Mouse (Mus musculus): ENCODE data around the gene Ddn. TPM values are rescaled to one million over a fixed set of nuclear protein-coding genes. Genes with fewer than 3 reads are reported as not detected.

The Ddn gene
- under 1 TPM; 0.10 to 0.30 TPM for total RNA-seq (2021)
- long read RNA-seq, experiment 1: 0 reads
- long read RNA-seq, experiment 2: 0 reads

DNA sequence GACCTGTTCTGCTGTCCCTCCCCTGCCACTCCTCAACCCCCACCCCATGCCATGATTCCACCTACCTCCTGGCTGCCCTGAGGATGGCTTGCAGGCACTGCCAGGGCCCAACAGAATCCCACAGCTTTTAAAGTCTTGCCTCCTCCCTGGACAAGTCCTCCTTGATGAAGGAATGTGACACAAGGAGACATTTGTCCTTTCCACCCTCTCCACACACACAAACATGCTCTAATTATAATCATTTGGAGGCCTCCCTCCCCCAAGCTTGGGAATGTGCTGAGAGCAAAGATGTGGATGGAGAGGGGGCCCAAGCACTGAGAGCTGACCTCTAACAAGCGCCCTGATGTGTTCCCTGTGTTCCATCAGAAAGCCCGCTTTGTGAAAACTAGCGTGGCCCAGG lies at the start of gene Ddn:
Ddn (minus strand) TSS at position 101 of the 400 bp plus-strand sequence.
- DNase-seq: no peak

- no peak for DNase-seq
Observed at GRCm38 (mm10) chr15:98854214-98854613, 44.9 kb upstream of the Ddn start.

DNA sequence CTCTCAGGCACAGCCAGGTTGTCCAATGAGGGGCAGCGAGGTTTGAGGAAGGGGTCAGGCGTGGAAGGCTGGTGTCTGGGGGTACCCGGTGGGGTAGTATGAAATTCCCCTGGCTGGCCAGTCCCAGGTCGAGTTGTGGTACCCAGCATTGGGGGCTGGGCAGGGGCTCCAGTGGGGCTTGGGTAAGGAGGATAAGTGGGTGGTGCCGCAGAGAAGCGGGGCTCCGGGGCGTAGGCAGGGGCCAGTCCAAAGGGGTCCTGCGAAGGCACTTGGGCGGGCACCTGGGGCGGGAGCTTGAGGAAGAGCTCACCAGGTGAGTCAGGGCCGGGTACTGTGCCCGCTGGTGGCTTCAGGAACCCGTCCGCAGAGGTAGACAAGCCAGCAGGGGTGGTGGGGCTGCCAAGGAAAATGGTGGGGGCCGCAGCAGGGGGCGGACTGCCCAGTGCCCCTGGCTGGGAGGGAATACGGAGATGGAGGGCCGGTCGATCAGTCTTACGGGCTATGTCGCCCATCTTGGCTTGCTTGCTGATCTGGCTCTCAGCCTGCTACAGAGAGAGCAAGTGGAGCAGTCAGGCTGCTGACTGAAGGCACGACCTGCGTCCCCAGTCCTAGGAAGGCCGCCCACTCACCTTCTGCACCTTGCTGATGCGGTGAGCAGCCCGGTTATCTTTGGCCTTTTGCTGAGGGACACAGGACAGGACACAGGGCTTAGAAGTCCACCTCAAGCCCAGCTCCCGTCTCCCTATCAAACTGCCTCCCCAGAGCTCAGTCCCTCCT lies 44.1 kb upstream of the Ddn start:
- DNase-seq: no peak

DNA sequence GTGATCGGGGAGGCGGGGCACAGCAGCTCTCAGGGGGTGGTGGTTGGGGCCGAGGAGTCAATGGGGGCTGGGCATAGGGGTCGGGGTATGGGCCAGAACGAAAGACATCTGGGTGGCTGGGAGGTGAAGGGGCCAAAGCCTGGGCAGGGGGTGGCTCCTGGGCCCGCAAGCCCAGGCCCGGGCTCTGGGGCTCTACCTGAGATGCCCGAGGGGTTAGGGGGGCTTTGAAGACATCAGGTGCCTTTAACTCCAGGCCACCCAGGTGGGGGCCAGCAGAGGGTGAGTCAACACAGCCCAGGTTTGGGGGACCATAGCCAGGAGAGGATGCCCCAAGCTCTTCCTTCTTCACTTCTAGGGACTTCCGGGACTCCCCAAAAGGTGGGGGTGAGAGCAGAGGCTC lies 43.4 kb upstream of the Ddn start:
- DNase-seq: no peak

GRCm38 (mm10) chr15:98852071-98852470 lies 42.8 kb upstream of the Ddn start:
- DNase-seq: no peak

GRCm38 (mm10) chr15:98851229-98851818 lies 42.0 kb upstream of the Ddn start:
- DNase-seq: no peak

DNA sequence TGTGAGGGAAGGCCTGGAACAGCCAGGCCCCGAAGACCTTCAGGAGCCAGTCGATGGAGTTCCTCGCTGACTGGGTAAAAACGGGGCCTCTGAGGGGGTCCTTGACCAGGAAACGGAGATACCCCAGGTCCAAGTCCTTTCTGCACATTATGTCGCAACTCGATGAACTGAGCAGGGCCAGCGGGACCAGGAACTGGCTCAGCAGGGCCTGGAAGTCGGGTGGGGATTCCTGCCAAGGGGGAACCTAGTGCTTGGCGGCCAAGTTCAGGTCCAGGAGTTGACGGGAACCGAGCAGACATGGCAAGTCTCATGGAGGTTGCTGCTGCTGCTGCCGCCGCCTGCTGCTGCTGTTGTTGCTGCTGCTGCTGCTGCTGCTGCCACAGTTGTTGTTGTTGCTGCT lies 41.4 kb upstream of the Ddn start:
- DNase-seq: peak in 1 of 2 experiments; percentile 43

- no peak for DNase-seq
Observed at GRCm38 (mm10) chr15:98849956-98850600, 40.8 kb upstream of the Ddn start.

GRCm38 (mm10) chr15:98849165-98849564 lies 39.9 kb upstream of the Ddn start:
- DNase-seq: no peak

GRCm38 (mm10) chr15:98846140-98846539 lies 36.9 kb upstream of the Ddn start:
- no peak for DNase-seq

DNA sequence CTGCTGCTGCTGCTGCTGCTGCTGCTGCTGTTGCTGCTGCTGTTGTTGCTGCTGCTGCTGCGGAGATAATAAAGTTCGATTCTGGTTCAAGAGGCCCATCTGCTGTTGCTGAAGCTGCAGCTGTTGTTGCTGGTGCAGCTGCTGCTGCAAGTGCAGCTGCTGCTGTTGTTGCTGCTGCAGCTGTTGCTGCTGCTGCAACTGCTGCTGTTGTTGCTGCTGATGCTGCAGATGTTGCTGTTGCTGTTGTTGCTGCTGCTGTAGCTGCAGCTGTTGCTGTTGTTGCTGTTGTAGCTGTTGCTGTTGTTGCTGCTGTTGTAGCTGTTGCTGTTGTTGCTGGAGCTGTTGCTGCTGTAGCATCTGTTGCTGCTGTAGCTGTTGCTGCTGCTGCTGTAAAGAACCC lies 35.9 kb upstream of the Ddn start:
- no peak for DNase-seq

GRCm38 (mm10) chr15:98843595-98844223 lies 34.4 kb upstream of the Ddn start:
- DNase-seq: no peak

DNA sequence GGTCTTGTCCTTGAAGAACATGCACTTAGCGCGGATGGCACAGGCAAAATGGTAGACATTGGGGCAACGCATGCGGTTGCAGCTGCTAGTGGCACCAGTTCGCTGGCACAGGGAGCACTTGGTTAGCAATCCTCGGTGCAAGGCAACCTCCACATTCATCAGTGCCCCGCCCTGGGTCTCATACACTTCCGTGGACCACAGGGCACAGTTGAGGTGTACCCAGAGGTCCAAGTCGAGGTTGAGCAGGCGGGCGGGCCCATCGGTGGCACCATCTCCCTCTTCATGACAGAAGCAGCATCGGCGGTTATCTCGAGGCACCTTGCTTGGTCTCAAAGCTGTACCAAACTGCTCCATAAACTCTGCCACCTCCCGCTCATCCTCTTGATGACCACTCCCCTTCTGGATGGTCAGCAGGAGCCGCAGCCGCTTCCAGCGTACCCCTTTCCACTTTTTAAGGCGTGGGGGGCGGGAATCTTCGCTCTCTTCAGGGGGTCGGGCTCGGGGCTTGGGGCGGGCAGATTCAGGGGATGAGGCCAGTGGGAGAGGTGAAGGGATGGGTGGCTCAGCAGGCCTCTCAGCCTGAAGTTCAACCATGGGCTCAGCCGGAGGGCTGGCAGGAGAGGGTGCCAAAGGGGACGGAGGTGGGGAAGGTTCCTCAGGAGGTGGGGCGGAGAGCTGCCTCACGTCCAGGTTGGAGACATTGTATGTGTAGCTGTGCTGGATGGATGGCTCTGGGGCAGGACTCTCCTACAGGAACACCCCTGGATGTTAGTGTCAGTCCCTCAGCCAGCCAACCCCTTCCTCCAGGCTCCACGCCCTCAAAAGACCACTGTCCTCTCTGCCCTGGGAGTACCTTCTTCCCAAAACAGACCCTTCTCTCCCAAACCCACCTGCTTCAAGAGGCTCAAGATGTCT lies 30.6 kb upstream of the Ddn start:
- DNase-seq: no peak

DNA sequence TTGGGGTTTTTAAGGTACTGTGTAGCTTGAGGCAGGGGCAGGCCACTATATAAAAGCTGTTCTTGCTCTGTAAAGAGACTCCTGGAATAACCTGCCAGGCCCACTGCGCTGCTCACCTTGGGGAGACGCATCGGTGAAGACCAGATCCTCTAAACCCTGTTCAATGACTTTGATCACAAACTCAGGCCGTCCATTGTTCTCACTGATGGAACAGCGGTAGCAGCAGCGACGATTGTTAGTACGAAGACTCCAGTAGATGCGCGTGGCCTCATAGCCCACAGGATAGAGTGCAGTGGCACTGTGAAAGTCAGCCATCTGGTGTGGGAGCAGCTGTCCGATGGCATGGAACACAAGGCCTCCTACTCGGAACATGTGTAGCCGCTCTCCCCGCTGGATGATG lies 29.9 kb upstream of the Ddn start:
- DNase-seq: no peak

GRCm38 (mm10) chr15:98837743-98838103 lies 28.4 kb upstream of the Ddn start:
- no peak for DNase-seq

DNA sequence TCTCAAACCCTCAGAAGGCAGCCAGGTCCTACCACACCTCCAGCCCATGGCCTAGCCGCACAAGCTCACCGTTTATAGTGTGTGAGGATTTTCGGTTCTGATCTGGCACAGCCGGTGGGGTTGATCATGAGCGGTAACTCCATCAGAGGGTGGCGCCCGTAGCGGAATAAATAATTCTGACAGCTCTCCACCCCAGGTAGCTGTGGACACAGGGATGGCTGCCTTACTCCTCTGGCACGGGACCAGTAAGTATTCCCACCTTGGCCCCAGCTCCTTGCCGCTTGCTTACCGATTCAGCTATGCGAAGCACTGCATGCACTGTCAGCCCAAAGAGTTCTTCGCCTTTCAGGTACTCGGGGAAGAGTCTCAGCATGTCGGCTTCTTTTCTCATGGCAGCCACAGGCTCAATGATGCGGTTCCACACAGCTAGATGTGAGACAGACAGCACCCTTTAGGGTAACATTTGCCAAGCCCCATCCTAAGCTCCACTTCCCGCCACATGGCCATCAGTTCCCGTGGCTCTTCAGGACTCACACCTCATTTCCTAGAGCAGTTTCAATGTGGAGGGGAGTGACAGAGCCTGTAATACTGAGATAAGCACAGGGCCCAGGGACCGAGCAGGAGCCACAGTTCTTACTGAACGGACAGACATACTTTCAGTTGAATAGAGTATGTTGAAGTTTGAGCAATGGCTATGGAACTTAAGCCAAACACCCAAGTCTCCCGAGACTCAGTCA lies 27.9 kb upstream of the Ddn start:
- DNase-seq: no peak

- DNase-seq: no peak
Observed at GRCm38 (mm10) chr15:98835291-98835690, 26.0 kb upstream of the Ddn start.

DNA sequence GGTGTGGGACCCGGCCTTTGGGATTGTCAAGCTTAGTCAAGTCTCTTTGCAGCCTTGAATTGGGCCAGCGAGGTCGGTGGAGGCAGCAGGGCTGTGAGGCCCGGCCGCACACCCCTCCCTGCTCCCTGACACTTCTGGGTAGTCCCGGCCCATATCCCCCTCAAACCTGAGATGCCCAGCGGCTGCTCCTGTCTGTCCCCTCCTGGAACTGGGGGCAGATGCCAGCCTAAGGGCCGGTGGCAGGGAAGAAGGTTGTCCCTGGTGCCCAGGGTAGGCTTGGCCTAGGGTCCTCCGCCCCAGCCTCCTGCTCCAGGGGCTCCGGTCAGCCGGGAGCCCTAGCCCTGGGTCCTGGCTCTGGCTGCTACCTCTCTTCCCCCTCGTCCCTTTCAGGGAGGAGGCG lies 24.8 kb upstream of the Ddn start:
- DNase-seq: no peak

- DNase-seq: no peak
Observed at GRCm38 (mm10) chr15:98833281-98833680, 24.0 kb upstream of the Ddn start.

GRCm38 (mm10) chr15:98832161-98833058 lies 23.1 kb upstream of the Ddn start:
- DNase-seq: no peak

Measured in adrenal gland, postnatal 36 days (tissue).